Mouse (Mus musculus): Measurements from ENCODE around the gene Gk. TPM values are rescaled to one million over a fixed set of nuclear protein-coding genes. Genes with fewer than 3 reads are reported as not detected.

Gene Gk
- total and polyA plus RNA-seq, 2 experiments: 9.2 to 76.4 TPM

DNA sequence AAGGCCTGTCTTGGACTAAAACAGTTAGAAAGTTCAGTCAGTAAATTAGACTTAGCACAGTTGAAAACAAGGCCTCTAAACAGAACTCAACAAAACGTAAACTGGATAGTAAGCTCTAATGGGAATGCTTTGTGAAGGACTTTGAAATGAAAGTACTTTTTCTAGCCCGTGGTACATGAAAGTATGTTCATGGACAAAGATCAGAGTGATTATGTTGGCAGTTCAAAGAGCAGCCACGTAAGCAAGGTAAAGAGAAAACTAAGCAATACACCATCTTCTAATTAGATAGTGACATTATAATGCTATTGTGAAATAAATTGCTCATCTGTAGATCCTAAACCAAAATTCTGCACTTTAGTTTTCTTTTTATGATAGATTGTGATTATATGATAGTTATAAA is 32.8 kb downstream of the Gk start:
- Histone ChIP-seq H3K9ac (ENCODE audit: low read depth, low read length) (no peak overlapping the region), H3K79me2 (ENCODE audit: control insufficient read depth, insufficient read depth, low read length) (no peaks in the 10 kb centered on the region), H3K27ac (replicated peaks; ENCODE audit: insufficient read depth, low read depth, low read length) (no peak overlapping the region), H3K4me1 (ENCODE audit: control insufficient read depth, insufficient read depth, low read length) (no peaks in the 10 kb centered on the region; the same call in 1 of the 2 replicates), H3K36me3 (ENCODE audit: control insufficient read depth, insufficient read depth, low read length) (peaks cover 11% of the 10 kb centered on the region), H3K4me3 (ENCODE audit: insufficient read depth, low read depth, low read length) (no peak overlapping the region), H3K27me3 (ENCODE audit: control insufficient read depth, insufficient read depth, low read length) (no peaks in the 10 kb centered on the region)
- no peak for TF ChIP-seq POLR2A (IDR thresholded peaks at IDR 0.05; ENCODE audit: extremely low read depth, insufficient read depth, low read length)
- no peak for TF ChIP-seq CTCF (IDR thresholded peaks at IDR 0.05; ENCODE audit: low read depth, low read length)
- peak; percentile 58 for DNase-seq (ENCODE audit: extremely low read depth, low read depth, low spot score)
- 35% methylated on average over 3 of the region's 3 CpGs for WGBS

DNA sequence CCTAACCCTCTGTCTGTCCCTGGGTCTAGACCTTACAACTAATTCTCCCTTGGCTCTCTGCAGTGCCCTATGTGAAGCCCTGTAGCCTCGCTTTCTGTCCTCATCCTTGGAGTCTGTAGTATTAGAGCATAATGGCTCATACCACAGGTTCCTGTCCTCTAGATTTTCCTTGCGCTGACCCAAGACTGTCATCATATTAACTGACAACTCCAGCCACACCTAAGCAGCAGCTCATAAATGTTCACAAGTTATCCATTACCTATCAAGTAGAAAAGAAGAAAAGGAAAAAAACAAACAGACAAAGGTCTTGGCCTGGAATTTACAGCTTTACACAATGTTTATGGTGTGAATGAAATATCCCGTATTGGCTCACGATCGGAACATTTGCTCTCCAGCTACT is 43.4 kb downstream of the Gk start:
- Histone ChIP-seq H3K4me1 (ENCODE audit: control insufficient read depth, insufficient read depth, low read length) (peaks cover 7% of the 10 kb centered on the region; the same call in 1 of the 2 replicates), H3K27me3 (ENCODE audit: control insufficient read depth, insufficient read depth, low read length) (no peaks in the 10 kb centered on the region), H3K79me2 (ENCODE audit: control insufficient read depth, insufficient read depth, low read length) (no peaks in the 10 kb centered on the region), H3K36me3 (ENCODE audit: control insufficient read depth, insufficient read depth, low read length) (peaks cover 28% of the 10 kb centered on the region), H3K9ac (ENCODE audit: low read depth, low read length) (no peak overlapping the region), H3K4me3 (ENCODE audit: insufficient read depth, low read depth, low read length) (no peak overlapping the region), H3K27ac (replicated peaks; ENCODE audit: insufficient read depth, low read depth, low read length) (no peak overlapping the region)
- WGBS: 77% methylated on average over 5 of the region's 5 CpGs
- no peak for TF ChIP-seq CTCF (IDR thresholded peaks at IDR 0.05; ENCODE audit: low read depth, low read length)
- TF ChIP-seq POLR2A (IDR thresholded peaks at IDR 0.05; ENCODE audit: extremely low read depth, insufficient read depth, low read length): no peak
- DNase-seq (ENCODE audit: extremely low read depth, low read depth, low spot score): no peak

DNA sequence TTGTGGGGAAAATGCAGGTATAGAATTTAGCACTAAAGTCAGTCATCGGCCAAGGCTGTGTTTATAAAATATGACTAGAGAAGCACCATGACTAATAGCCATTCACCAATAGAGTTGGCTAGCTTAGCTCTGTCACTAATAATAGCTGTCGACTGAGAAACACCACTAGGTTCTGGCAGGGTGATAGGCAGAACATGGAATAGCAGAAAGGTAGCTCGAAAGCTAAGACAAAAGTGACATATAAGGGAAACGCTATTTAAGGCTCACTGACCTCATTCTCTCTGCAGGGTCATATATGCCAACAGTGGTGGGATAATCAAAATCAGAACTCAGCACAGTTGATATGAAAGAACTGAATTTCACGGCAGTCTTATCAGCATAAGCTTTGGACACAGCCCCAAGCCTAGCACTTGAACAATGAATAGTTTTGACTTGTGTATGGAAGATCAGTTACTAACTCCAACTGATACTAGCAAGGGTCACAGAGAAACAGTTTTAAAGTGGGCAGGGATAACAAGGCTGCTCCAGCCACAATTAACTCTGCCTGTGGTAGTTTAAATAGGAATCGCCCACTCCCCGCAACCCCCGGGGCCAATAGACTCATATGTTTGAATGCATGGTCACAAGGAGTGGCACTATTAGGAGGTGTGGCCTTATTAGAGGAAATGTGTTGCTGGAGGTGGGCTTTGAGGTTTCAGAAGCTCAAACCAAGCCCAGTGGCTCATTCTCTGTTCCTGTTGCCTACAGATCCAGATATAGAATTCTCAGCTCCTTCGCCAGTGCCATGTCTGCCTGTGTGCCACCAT is 45.3 kb downstream of the Gk start:
- WGBS: 90% methylated on average over 9 of the region's 9 CpGs
- Histone ChIP-seq H3K4me1 (ENCODE audit: control insufficient read depth, insufficient read depth, low read length) (peaks cover 7% of the 10 kb centered on the region; the same call in 1 of the 2 replicates), H3K4me3 (ENCODE audit: insufficient read depth, low read depth, low read length) (no peak overlapping the region), H3K9ac (ENCODE audit: low read depth, low read length) (no peak overlapping the region), H3K79me2 (ENCODE audit: control insufficient read depth, insufficient read depth, low read length) (no peaks in the 10 kb centered on the region), H3K27ac (replicated peaks; ENCODE audit: insufficient read depth, low read depth, low read length) (no peak overlapping the region), H3K27me3 (ENCODE audit: control insufficient read depth, insufficient read depth, low read length) (no peaks in the 10 kb centered on the region), H3K36me3 (ENCODE audit: control insufficient read depth, insufficient read depth, low read length) (peaks cover 22% of the 10 kb centered on the region)
- no peak for DNase-seq (ENCODE audit: extremely low read depth, low read depth, low spot score)
- no peak for TF ChIP-seq POLR2A (IDR thresholded peaks at IDR 0.05; ENCODE audit: extremely low read depth, insufficient read depth, low read length)
- no peak for TF ChIP-seq CTCF (IDR thresholded peaks at IDR 0.05; ENCODE audit: low read depth, low read length)

DNA sequence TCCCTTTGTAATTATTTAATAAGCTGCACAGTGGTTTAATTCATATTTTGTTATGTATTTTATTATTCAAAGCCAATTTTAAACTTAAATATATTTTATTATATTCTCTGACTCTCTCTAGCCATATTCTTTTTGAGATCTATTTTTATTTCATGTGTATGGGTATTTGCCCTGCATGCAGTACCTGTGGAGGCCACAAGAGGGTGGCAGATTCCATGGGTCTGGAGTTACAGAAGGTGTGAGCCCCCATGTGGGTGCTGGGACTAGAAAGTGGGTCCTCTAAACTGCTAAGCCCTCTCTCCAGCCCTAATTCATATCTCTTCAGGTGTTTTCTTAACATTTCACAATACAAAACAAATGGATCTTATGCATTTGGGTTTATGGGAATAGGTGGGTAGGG is 55.4 kb downstream of the Gk start:
- no peak for DNase-seq (ENCODE audit: extremely low read depth, low read depth, low spot score)

DNA sequence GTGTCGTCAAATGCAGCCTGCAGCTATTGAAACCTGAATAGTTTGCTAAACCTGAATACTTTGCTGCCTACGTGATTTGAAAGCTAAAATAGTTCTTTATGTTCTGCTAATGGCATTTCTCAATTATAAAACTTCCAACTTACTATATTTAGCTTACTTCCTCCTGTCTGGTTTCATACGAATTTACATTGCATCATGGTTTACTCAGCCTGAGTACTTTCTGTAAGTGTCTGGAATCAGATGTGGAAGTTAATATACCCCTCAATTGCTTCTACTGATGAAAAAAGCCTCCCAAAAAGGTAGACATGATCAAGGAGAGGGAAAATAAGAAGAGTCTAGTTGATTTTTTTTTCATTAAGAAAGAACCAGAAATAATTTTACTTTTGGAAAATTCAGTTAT is 66.2 kb downstream of the Gk start:
- no peak for DNase-seq (ENCODE audit: extremely low read depth, low read depth, low spot score)
- no peak overlapping the region for H3K4me3 ChIP-seq (ENCODE audit: insufficient read depth, low read depth, low read length)
- WGBS: 73% methylated on average over 3 of the region's 3 CpGs
- TF ChIP-seq CTCF (IDR thresholded peaks at IDR 0.05; ENCODE audit: low read depth, low read length) (no peak), POLR2A (IDR thresholded peaks at IDR 0.05; ENCODE audit: extremely low read depth, insufficient read depth, low read length) (no peak)
- peaks cover 28% of the 10 kb centered on the region for H3K36me3 ChIP-seq (ENCODE audit: control insufficient read depth, insufficient read depth, low read length)
- no peaks in the 10 kb centered on the region for H3K27me3 ChIP-seq (ENCODE audit: control insufficient read depth, insufficient read depth, low read length)
- no peak overlapping the region for H3K27ac ChIP-seq (replicated peaks; ENCODE audit: insufficient read depth, low read depth, low read length)
- no peaks in the 10 kb centered on the region for H3K4me1 ChIP-seq (ENCODE audit: control insufficient read depth, insufficient read depth, low read length)
- no peak overlapping the region for H3K9ac ChIP-seq (ENCODE audit: low read depth, low read length)
- no peaks in the 10 kb centered on the region for H3K79me2 ChIP-seq (ENCODE audit: control insufficient read depth, insufficient read depth, low read length)

More for the DNA sequence above, 55.4 kb downstream of the Gk start:
- H3K4me1 ChIP-seq (ENCODE audit: control insufficient read depth, insufficient read depth, low read length): no peaks in the 10 kb centered on the region; the same call in 1 of the 2 replicates
- H3K36me3 ChIP-seq (ENCODE audit: control insufficient read depth, insufficient read depth, low read length): peaks cover 25% of the 10 kb centered on the region; the same call in 1 of the 2 replicates
- H3K9ac ChIP-seq (ENCODE audit: low read depth, low read length): no peak overlapping the region
- no peak overlapping the region for H3K27ac ChIP-seq (replicated peaks; ENCODE audit: insufficient read depth, low read depth, low read length)
- H3K4me3 ChIP-seq (ENCODE audit: insufficient read depth, low read depth, low read length): no peak overlapping the region
- H3K79me2 ChIP-seq (ENCODE audit: control insufficient read depth, insufficient read depth, low read length): no peaks in the 10 kb centered on the region
- TF ChIP-seq POLR2A (IDR thresholded peaks at IDR 0.05; ENCODE audit: extremely low read depth, insufficient read depth, low read length) (no peak), CTCF (IDR thresholded peaks at IDR 0.05; ENCODE audit: low read depth, low read length) (peak; percentile 62)
- H3K27me3 ChIP-seq (ENCODE audit: control insufficient read depth, insufficient read depth, low read length): no peaks in the 10 kb centered on the region

DNA sequence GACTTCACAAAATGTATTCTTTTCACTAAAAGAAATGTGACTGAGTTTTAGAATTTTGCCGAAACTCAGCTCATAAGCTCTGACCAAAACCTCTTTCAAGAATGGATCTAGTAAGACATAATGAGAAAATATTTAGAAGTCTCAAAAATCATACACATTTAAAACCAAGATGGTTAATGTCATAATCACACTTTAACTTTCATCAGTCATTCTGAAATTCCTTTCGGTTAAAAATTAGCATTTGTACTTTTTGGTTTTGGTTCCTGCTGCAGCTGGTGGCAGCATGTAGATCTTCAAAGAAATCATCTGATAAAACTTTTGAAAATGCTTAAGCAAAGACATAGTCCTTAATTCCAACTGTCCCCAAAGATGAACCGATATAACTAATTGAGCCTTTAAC is 70.9 kb downstream of the Gk start:
- Histone ChIP-seq H3K79me2 (ENCODE audit: control insufficient read depth, insufficient read depth, low read length) (no peaks in the 10 kb centered on the region), H3K27ac (replicated peaks; ENCODE audit: insufficient read depth, low read depth, low read length) (no peak overlapping the region), H3K4me1 (ENCODE audit: control insufficient read depth, insufficient read depth, low read length) (no peaks in the 10 kb centered on the region), H3K9ac (ENCODE audit: low read depth, low read length) (no peak overlapping the region), H3K27me3 (ENCODE audit: control insufficient read depth, insufficient read depth, low read length) (no peaks in the 10 kb centered on the region), H3K36me3 (ENCODE audit: control insufficient read depth, insufficient read depth, low read length) (peaks cover 7% of the 10 kb centered on the region; the same call in 1 of the 2 replicates), H3K4me3 (ENCODE audit: insufficient read depth, low read depth, low read length) (no peak overlapping the region)
- TF ChIP-seq POLR2A (IDR thresholded peaks at IDR 0.05; ENCODE audit: extremely low read depth, insufficient read depth, low read length): no peak
- TF ChIP-seq CTCF (IDR thresholded peaks at IDR 0.05; ENCODE audit: low read depth, low read length): no peak
- DNase-seq (ENCODE audit: extremely low read depth, low read depth, low spot score): no peak
- 95% methylated on average over 3 of the region's 3 CpGs for WGBS
